Mouse (Mus musculus) ES-E14 (cell line): ENCODE data around the gene Dnmt3b.
"Not testable (repeated sequence)": the region's sequence is repeated elsewhere in the genome, so short reads cannot be mapped to it uniquely, and the experiment has no call there.

Source experiments
- CHD2 ChIP-seq: IDR thresholded peaks from 2 replicates; pipeline ENCODE4 v1.6.1; 2014; ENCODE audit warnings: mild to moderate bottlenecking, low read depth, low read length, inconsistent platforms
- HCFC1 ChIP-seq: IDR thresholded peaks from 2 replicates; pipeline ENCODE4 v1.6.1; 2012; ENCODE audit warnings: low read length, inconsistent platforms, borderline replicate concordance; ENCODE audit not compliant: insufficient read depth
- MAFK ChIP-seq: IDR thresholded peaks from 2 replicates; pipeline ENCODE4 v1.6.1; 2014; ENCODE audit warnings: mild to moderate bottlenecking, low read depth, low read length, inconsistent platforms; ENCODE audit not compliant: insufficient read depth
- ZC3H11A ChIP-seq: IDR thresholded peaks from 2 replicates; pipeline ENCODE4 v1.6.1; 2012; ENCODE audit warnings: low read depth, mild to moderate bottlenecking, inconsistent platforms, low read length, borderline replicate concordance
- ZNF384 ChIP-seq: IDR thresholded peaks from 2 replicates; pipeline ENCODE4 v1.6.1; 2012; ENCODE audit warnings: low read depth, low read length, inconsistent platforms

GRCm38 (mm10) chr2:153717861-153718260 lies 68.6 kb downstream of the Dnmt3b start:
- TF ChIP-seq ZC3H11A, HCFC1, ZNF384, MAFK, CHD2: not testable (repeated sequence)
